Mouse (Mus musculus): Measurements from ENCODE around the gene Ccl8. TPM values are rescaled to one million over a fixed set of nuclear protein-coding genes. Genes with fewer than 3 reads are reported as not detected.

Gene Ccl8
- polyA plus RNA-seq, 1 experiment from 2014 or later = not detected

DNA sequence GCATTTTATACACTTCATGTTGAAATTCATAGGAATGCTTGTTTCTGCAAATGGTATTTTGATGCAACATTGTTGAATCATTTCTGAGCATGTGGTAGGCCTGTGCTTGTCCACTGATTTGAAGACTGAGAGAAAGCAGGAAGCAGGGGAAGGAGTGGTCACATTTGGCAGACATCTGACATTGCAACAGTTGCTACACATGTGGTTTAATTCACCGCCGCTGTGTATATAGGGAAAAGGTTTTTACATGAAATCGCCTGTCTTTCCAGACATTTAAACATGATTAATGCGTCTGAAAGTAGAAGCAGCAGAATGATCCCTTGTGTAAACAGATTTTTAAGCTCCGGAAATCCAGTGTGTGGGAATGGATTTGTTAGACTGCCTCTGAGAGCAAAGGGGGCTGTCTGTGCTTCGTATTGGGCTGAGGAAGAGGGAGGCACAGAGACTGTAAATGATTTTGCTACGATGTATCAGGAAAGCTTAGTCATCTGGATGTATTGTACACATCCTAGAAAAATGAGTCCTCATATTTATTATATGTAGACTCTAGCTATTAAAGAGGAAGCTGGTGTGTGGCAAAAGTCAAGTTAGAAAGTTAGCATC is 24.6 kb downstream of the Ccl8 start:
- H3K27me3 ChIP-seq (ENCODE audit: control insufficient read depth, insufficient read depth, low read length) = no peaks in the 10 kb centered on the region
- no peak overlapping the region for H3K4me3 ChIP-seq (ENCODE audit: low read depth, low read length)
- no peak overlapping the region for H3K4me2 ChIP-seq (replicated peaks; ENCODE audit: low read depth)
- no peaks in the 10 kb centered on the region for H3K9me3 ChIP-seq (ENCODE audit: control insufficient read depth, low read length)
- ATAC-seq (ENCODE audit: low FRiP score, low TSS enrichment) = peak; percentile 81; the same call in 1 of the 2 replicates
- peak; percentile 14 for DNase-seq (ENCODE audit: low spot score)
- H3K9ac ChIP-seq (ENCODE audit: low read length) = no peak overlapping the region
- no peaks in the 10 kb centered on the region for H3K36me3 ChIP-seq (ENCODE audit: control insufficient read depth, insufficient read depth, low read length)
- H3K27ac ChIP-seq (replicated peaks) = no peak overlapping the region
- no peaks in the 10 kb centered on the region for H3K4me1 ChIP-seq (replicated peaks; ENCODE audit: control insufficient read depth, insufficient read depth)
- TF ChIP-seq CTCF (IDR thresholded peaks at IDR 0.05; ENCODE audit: low read depth) = no peak
- TF ChIP-seq EP300 (optimal IDR thresholded peaks at IDR 0.05) = no peak
- WGBS = 18% methylated on average over 7 of the region's 7 CpGs

- Histone ChIP-seq H3K27me3 (ENCODE audit: control insufficient read depth, insufficient read depth, low read length) (no peaks in the 10 kb centered on the region), H3K9ac (ENCODE audit: low read length) (no peak overlapping the region), H3K36me3 (ENCODE audit: control insufficient read depth, insufficient read depth, low read length) (no peaks in the 10 kb centered on the region), H3K4me2 (replicated peaks; ENCODE audit: low read depth) (no peak overlapping the region), H3K4me3 (ENCODE audit: low read depth, low read length) (no peak overlapping the region), H3K9me3 (ENCODE audit: control insufficient read depth, low read length) (no peaks in the 10 kb centered on the region), H3K27ac (replicated peaks) (no peak overlapping the region), H3K4me1 (replicated peaks; ENCODE audit: control insufficient read depth, insufficient read depth) (no peaks in the 10 kb centered on the region)
- no peak for TF ChIP-seq CTCF (IDR thresholded peaks at IDR 0.05; ENCODE audit: low read depth)
- no peak for TF ChIP-seq EP300 (optimal IDR thresholded peaks at IDR 0.05)
- no peak for ATAC-seq (ENCODE audit: low FRiP score, low TSS enrichment)
- DNase-seq (ENCODE audit: low spot score) = no peak
- 78% methylated on average over 2 of the region's 2 CpGs for WGBS
Measured at GRCm38 (mm10) chr11:82159126-82159525, 44.1 kb downstream of the Ccl8 start.

DNA sequence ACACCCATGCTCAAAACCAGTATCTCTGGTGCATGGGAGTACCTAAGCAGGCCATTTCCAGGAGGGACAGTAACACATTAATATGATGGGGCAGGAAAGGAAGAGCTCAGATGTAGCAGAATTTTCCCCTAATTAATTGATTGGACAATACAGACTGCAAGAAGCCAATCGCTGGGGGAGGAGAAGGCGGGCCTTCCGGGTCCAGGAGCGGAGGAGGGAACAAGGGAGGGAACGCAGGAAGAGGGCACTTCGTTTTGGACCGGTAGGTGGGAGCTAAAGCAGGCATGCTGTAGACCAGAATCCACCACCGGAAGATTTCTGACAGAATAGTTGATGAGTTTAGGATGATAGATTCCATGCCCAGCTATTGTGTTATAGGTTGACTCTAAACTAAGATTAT is 48.3 kb downstream of the Ccl8 start:
- Histone ChIP-seq H3K4me2 (replicated peaks; ENCODE audit: low read depth) (no peak overlapping the region), H3K27ac (replicated peaks) (no peak overlapping the region), H3K36me3 (ENCODE audit: control insufficient read depth, insufficient read depth, low read length) (no peaks in the 10 kb centered on the region), H3K4me1 (replicated peaks; ENCODE audit: control insufficient read depth, insufficient read depth) (no peaks in the 10 kb centered on the region), H3K27me3 (ENCODE audit: control insufficient read depth, insufficient read depth, low read length) (no peaks in the 10 kb centered on the region), H3K4me3 (ENCODE audit: low read depth, low read length) (no peak overlapping the region), H3K9ac (ENCODE audit: low read length) (no peak overlapping the region), H3K9me3 (ENCODE audit: control insufficient read depth, low read length) (no peaks in the 10 kb centered on the region)
- DNase-seq (ENCODE audit: low spot score) (no peak), ATAC-seq (ENCODE audit: low FRiP score, low TSS enrichment) (no peak)
- TF ChIP-seq EP300 (optimal IDR thresholded peaks at IDR 0.05) = no peak
- no peak for TF ChIP-seq CTCF (IDR thresholded peaks at IDR 0.05; ENCODE audit: low read depth)
- 66% methylated on average over 8 of the region's 8 CpGs for WGBS

Other genes starting within 250 kb of the Ccl8 start
- 0.47 and 0.59 TPM in 2 replicates for gene Asic2, start 146.7 kb upstream of the Ccl8 start, polyA plus RNA-seq (2015; fragmentation: Nextera tagmentation; extraction: Ambion mirVana)
- 3.2 and 3.3 TPM in 2 replicates for gene Ccl2, start 79.6 kb upstream of the Ccl8 start, polyA plus RNA-seq (2015; fragmentation: Nextera tagmentation; extraction: Ambion mirVana)
- gene Gm17268, start 76.6 kb upstream of the Ccl8 start, polyA plus RNA-seq (2015; fragmentation: Nextera tagmentation; extraction: Ambion mirVana) = not detected in 2 replicates
- 2.7 and 2.9 TPM in 2 replicates for gene Ccl7, start 69.5 kb upstream of the Ccl8 start, polyA plus RNA-seq (2015; fragmentation: Nextera tagmentation; extraction: Ambion mirVana)
- 16.5 and 16.7 TPM in 2 replicates for gene Ccl11, start 57.4 kb upstream of the Ccl8 start, polyA plus RNA-seq (2015; fragmentation: Nextera tagmentation; extraction: Ambion mirVana)
- gene Ccl12, start 13.3 kb upstream of the Ccl8 start, polyA plus RNA-seq (2015; fragmentation: Nextera tagmentation; extraction: Ambion mirVana) = 7.3 and 15.5 TPM in 2 replicates
- gene Ccl1, start 190.5 kb downstream of the Ccl8 start, polyA plus RNA-seq (2015; fragmentation: Nextera tagmentation; extraction: Ambion mirVana) = not detected in 2 replicates